Mouse (Mus musculus): ENCODE measurements at regions not wholly inside any gene's neighbourhood (a gene's known extent, or its start where the extent isn't known, plus 50 kb on each side); places are given as distances from the start of the nearest gene placed in this dataset.

GRCm38 (mm10) chr4:72377520-72377919, 176.8 kb upstream of the Tle1 start:
- ATAC-seq (replicated peaks; ENCODE audit: poor library complexity): no peak

GRCm38 (mm10) chr4:72351985-72352384, 151.3 kb upstream of the Tle1 start:
- ATAC-seq (replicated peaks; ENCODE audit: poor library complexity): no peak

- no peak for ATAC-seq (replicated peaks; ENCODE audit: poor library complexity)
Measured at GRCm38 (mm10) chr4:72331882-72332281, 131.2 kb upstream of the Tle1 start.

GRCm38 (mm10) chr4:72329026-72329390, 128.3 kb upstream of the Tle1 start:
- ATAC-seq (replicated peaks; ENCODE audit: poor library complexity): no peak

- ATAC-seq (replicated peaks; ENCODE audit: poor library complexity): no peak
Measured at GRCm38 (mm10) chr4:72328282-72329025, 127.7 kb upstream of the Tle1 start.

GRCm38 (mm10) chr4:72324913-72325312, 124.2 kb upstream of the Tle1 start:
- ATAC-seq (replicated peaks; ENCODE audit: poor library complexity): no peak

- ATAC-seq (replicated peaks; ENCODE audit: poor library complexity): no peak
Measured at GRCm38 (mm10) chr4:72285112-72285675, 84.5 kb upstream of the Tle1 start.

- ATAC-seq (replicated peaks; ENCODE audit: poor library complexity): no peak
Measured at GRCm38 (mm10) chr4:72250531-72250930, 49.8 kb upstream of the Tle1 start.

Measured in megakaryocyte progenitor cell, adult 5-6 weeks (primary cell).